Mouse (Mus musculus) MEL-GATA-1-ER (cell line): ENCODE data around the gene Fermt3.
A peak's percentile ranks its signal among the peaks of the same experiment; 100 is the strongest.

ENCODE experiments used
- DNase-seq: peaks from one replicate; pipeline ENCODE4 v3.0.0-alpha.2; 2012; ENCODE audit warnings: low read depth; ENCODE audit errors: extremely low read depth

Gene Fermt3

DNA sequence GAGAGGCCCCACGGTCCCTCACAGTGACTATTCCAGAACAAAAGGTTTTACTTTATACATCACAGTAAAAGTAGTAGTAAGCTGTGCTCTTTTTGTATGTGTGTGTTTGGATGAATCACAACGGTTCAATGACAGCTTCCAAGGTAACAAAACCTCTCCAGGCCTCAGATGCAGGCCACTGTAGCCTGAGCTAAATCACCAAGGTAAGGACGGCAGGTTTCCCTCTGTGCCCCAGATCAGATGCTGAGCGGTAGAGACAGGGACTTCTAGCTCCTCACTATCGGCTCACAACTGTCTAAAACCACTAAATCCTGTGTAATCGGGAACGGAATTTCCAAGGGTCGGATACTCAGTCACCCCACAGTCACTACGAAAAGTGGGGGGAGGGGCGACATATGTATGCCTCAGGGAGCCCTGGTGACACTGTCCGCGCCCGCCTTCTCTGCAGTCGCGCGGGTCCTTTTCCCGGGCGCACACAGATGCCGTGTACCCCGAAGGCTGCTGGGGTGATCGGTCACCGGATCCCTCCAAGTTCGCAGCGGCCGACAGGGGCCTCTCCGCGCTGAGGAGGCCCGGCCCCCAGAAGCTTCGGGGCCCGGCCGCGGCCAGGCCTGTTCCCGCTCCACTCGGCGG is 19.9 kb upstream of the Fermt3 start:
- peak; percentile 22 for DNase-seq

DNA sequence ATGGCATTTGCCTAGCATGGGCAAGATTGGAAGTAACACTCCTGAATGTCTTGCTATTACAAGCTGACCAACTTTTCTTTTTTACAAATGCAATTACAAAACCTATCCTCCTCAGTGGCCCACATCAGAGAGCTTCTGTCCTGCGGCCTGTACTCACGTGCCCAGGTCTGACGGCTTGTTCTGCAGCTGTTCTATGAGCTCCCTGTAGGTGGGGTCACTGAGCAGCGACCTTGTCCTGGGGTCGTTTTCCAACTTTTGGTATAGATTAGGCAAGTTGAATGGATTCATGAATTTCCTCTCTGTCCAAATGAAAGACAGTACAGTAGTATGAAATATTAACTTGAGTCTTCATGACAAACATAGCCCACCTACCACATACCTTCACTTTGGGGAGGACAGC is 14.7 kb upstream of the Fermt3 start:
- no peak for DNase-seq

DNA sequence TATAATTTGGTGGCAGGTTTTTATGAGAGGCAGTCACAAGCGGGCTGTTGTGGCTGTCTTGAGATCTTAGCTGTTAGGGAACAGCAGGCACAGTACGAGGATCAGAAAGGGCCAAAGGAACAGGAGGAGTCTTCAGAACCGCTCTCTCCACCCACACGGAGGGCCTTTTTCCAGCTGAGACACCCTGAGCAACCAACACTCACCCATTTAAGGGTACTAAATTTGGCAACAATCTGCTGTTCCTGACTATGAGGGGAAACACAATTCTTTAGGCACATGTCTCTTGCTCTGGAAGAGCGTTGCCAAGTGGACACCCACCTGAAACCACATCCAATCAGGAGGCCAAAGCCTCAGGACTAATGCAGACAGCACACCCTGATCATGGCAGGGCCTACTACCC is 10.3 kb upstream of the Fermt3 start:
- no peak for DNase-seq

DNA sequence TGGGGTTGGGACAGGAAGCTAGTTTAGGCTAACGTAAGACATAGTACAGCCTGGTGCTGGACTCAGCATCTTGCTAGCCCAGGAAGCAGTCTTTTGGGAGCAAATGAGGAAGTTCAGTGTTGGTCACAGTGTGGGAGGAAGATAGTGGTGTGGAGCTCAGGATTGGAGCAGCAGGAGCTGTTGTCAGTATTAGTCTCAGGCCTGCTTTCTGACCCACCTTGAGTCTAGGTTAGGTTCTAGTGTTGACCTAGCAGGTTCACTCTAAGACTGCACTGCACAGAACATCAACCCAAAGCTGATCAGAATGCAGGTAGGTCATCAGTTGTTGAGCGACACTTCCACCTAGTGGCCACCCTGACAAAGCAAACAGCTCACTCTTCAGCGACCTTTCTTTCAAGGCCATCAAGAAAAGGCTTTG is 964 bp upstream of the Fermt3 start:
- peak; percentile 82 for DNase-seq

DNA sequence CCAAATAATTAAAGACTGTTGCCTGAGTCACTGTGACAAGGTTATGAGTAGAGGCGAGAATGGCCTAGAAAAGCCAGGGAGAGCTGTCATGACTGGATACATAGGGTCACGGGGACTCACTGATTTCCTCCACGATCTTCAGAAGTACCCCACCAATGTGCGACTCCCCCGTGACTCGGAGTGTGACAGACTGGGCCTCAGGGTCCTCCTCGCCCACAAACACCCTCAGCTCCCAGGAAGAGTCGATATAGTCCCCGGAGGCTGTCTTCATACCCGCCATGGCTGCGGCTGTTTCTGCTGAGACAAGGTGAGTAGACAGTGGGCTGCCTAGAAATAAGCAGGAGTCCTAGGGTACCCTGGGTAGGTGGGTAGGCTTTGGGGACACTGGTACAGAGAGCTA is 723 bp downstream of the Fermt3 start:
- no peak for DNase-seq

DNA sequence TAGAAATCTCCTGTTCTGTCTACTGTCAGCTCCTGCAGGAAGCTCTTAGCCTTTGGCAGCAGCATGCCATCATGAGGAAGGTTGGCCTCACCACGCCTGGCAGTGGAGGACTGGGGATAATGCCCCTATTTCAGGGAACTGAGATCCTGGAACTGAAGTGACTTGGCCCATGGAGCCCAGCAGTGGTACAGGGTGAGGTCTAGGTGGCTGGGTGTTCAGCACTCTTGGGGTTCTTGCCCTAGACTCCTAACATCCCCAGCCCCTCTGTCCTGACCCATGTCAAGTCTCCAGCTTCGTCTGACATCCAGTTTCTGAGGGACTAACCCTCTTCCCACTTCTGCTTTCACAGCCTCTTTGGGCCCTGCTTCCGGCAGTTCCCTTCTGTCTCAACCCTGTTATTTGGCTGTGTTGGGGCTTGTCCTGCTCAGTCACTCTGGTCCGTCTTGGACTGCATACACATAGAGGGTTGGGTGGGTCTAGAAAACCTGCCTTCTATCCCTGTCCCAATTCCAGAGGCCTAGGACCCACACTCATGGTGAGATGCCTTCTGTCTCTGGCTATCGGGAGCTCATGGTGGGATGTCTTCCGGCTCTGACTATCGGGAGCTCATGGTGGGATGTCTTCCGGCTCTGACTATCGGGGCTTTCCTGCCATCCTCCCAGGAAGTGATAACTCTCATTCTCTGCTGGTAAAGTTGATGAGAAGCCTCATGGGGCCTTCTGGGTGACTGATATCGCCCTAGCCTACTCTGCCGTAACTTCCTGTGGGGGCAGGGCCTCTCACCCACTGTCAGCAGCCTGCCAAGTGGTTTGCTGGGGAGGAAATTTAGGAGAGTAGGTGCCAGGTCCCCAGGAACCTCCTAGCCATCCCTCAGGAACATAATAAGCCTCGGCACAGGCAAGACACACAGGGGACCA is 1.5 kb downstream of the Fermt3 start:
- DNase-seq, result peak; percentile 97

DNA sequence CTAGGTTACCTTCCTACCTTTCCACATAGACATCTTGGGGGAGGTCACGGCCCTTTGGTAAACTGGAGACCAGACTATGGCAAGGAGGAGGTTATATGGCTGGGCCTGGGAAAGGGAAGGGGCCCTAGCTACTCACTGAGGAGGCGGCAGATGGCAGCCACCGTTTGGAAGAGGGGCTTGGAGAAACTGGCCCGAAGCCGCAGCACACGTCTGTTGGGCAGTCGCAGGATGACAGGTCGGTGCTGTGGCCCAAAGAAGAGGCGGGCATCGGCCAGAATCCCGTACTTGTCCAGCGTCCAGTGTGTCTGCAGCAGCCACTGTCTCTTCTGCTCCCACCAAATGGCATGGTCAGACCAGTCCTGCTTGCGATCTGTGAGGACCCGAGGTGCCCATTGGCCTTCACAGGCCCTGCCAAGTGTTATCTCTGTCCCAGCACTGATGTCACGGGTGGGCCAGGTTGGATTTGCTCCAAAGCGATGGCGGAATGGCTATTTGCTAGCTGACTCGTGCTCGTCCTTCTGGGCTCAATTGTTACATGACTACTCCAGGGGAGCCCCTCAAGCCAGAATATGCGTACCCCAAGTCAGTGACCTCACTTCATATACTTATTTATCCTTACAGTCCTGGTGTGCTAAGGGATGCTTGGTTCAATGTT is 4.7 kb downstream of the Fermt3 start:
- no peak for DNase-seq

DNA sequence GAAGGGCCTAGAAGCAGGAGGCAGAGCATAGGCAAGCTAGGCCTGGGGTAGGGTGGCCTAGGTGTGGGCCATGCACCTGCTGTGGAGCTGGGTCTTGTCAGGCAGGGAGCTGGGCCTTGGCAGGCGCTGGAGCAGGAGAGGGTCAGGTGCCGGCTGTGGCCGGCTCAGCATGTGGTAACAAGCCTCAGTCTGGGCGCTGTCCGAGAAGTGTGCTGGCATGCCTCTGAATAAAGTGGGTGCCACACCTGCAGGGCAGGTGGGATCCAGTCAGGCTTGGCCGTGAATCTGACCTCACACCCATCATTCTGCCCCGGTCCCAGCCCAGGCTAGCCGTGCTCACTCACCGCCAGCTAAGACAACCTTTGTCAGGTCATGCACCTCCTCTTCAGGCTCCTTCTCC is 5.3 kb downstream of the Fermt3 start:
- DNase-seq, result no peak

DNA sequence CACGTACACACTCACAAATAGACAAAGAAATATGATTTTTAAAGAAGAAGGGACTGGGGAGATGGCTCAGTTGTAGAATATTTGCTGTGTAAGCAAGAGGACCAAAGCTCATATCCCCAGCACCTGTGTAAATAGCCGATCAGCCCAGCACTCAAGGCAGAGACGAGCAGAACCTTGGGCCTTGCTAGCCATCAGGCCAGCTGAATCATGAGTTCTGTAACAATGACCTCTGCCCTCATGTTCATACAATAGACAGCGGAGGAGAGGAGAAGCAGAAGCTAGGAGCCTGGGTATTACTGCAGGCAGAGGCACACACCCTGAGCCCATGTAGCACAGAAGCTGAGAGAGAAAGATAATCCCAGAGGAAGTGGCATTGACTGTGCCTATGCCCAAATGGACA is 6.8 kb downstream of the Fermt3 start:
- DNase-seq, result no peak

DNA sequence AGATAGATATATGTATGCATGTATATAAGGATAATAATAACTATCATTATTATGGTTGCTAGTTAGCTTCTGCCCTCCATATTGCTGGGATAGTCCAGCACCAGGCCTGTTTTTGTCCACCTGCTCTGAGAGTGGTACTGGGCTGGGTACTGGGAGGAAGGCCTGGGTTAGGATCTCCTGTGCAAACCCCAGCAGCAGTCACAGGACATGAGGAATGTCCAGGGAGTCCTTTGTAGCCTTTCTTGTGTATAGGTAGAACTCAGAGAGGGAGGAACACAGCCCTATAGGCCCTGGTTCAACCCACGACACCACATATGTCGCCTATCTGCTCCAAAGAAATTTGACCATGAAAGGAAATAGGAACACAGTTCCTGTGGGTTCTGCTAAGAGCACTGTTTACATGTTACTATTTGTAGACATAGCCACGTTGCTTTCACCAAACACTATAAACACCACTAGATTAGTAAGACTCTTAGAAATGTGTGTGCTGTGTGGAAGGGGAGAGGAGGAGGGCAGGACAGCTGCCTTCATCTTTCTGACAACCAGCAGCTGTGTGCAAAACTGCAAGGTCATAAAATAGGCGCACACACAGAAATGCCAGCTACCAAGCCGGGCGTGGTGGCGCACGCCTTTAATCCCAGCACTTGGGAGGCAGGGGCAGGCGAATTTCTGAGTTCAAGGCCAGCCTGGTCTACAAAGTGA is 12.2 kb downstream of the Fermt3 start:
- DNase-seq, result no peak

DNA sequence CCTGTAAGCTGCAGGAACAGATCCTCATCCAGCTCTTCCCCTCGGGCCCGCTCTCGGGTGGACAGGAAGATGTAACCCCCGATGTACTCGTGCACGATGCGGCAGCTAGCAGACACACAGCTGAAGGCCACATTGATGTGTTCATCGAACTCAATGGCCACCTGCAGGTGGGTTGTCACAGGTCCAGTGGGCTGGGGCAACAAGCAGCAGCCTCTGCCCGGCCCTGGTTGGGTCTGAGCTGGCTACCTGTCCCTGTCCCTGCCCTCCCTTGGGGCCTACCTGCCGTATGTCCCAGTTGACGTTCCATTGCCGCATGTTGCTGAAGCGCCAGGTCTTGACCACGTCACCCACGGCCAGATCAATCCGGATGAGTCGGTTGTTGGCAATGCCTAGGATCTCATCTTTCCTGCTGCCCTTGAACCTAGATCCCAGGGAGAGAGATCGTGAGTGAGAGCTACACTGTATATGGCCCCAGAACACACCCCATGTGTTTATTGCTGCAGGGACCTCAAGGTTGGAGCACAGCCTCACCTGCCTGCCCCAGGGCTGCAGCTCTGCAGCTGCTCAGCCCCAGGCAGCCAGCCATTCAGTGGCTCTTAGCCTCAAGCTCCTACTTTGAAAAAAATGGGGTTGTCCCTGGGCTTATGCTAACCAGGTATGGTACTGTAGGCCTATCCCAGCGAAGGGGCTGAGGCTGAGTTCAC is 19.8 kb downstream of the Fermt3 start:
- DNase-seq, result no peak

DNA sequence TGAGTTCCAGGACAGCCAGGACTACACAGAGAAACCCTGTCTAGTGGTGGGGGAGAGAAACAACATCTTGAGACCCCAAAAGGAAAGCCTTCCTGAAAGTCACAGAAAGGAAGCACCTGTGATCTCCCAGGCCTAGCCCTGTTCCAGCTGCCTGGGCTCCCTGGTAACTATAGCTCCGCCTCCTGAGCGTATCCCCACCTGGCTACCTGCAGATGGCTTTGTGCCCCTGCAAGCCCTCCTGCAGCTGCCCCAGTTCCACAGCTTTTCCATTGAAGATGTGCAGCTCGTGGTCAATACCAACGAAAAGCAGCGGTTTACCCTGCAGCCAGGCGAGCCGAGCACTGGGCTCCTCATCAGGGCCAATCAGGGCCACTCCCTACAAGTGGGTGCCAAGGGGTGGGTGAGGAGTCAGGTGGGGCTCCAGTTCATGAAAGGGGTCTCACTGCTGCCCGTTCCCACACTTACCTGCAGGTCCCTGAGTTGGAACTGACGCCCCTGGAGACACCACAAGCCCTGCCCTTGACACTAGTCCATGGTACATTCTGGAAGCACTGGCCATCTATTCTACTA is 21.5 kb downstream of the Fermt3 start:
- no peak for DNase-seq

DNA sequence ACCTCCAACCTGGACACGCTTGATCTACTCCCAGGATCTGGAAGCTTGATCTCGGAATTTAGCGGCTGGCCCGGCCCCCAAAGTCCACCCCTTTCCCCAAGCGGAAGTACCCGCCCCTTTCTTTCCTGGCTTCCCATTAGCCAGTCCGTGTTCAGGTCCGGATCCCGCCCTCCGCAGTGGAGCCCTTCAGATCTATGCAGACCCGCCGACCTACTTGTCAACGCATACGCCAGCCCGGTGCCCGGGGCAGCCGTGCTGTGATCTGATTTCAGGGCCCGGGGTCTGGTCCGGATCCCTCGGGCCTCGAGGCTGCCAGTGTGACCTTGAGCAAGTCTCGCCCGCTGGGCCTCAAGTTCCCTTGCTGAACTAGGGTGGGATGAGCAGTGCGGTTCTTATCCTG is 23.3 kb downstream of the Fermt3 start, which contains the start of the genes Nudt22 and Trpt1:
TSS of gene Nudt22 (minus strand) at position 112 of the 400 bp plus-strand sequence.
TSS of gene Trpt1 (plus strand) at position 126 of the 400 bp plus-strand sequence.
- peak; percentile 79 for DNase-seq

DNA sequence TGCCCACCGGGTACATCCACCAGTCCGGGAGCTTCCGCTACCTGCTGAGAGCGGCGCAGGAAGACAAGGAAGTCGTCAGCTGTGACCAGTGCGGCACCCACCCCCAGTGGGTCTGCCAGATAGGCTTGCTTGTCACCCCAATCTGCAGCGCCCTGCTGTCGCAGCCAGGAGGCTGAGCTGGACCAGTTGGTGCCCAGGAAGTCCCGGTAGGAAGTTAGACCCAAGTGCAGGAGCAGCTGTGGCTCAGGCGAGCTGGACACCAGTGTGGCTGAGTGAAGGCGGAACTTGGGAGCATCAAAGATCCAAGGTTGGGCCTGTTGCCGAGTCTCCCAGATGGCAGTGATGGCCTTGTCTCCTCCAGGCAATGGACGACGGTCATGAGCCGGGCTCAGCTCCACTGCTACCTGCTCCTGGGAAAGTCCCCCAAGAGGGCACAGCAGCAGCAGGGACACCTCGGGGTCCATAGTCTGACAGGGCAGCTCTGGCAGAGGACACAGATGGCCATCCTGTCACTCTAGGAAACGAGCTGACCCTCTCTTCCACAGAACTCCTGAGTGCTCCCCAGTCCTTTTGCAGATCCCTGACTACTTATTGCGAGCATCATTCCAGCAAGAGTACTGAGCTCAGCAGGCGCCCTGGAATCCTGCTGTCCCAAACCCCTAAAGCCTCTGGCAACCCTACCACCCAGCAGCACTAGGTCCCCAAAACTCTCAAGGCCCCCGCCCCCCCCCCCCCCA is 23.8 kb downstream of the Fermt3 start:
- peak; percentile 60 for DNase-seq

DNA sequence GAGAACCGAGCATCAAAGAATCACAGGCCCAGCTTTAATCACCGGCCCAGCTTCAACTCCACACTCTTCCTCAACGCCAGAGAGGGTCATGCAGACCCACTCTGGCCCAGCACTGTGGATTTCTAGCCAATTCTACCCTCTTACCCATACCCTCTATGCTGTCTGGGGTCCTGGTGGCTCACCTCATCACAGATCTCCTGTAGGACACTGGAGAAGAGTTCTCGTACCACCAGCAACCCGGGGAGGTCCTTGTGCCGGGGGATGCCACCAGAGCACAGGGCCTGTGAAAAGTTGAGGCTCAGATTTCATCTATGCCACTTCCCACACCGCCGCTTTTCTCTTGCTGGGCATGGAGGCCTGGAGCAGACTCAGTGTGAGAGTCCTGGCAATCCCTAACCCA is 24.8 kb downstream of the Fermt3 start:
- DNase-seq, result no peak

DNA sequence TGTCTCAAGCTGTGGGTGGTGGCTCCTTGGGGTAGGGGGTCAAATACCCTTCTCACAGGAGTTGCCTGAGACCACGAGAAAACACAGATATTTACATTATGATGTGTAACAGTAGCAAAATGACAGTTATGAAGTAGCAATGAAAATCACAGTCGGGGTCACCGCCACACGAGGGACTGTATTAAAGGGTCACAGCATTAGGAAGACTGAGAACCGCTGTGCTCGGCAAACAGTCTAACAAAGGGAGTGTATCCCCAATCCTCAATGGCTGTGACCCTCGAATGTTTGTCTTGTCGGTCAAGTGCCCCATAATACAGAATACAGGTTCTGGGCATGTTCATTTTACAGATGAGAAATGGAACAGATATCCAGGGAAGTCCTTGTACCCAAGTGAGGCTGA is 25.3 kb downstream of the Fermt3 start:
- DNase-seq, result no peak

DNA sequence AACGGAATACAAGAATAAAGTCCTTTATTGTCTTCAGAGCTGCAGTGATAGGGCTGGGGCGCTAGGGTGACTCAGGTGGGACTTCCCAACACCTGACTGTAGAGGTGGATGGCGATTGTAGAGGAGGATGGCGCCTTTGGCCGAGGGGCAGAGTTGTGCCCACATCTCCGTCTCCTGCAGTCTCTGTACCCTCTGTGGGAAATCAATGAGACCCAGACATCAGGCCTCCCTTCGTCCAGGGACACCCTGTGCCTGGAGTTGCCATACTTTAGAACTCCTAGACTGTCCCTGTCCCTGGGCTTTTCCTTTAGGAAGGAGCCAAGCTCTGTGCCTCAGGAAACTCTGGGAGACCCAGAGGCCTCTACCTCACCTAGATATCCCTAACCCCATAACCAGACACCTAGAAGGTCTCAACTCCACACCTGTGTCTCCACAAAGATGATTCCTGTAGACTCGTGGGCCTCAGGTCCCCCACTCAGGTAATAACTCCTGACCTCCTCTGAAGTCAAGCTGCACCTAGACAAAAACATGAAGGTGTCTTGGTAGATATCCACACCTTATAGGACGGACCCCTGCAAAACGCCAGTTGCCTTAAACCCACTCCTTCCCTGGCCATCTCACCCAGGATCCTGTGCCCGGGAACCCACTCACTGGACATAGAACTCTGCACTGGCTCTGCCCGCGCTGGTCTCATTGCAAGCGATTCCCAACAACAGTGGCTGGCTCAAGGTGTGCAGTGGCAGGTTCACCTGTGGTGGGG is 26.1 kb downstream of the Fermt3 start:
- no peak for DNase-seq

DNA sequence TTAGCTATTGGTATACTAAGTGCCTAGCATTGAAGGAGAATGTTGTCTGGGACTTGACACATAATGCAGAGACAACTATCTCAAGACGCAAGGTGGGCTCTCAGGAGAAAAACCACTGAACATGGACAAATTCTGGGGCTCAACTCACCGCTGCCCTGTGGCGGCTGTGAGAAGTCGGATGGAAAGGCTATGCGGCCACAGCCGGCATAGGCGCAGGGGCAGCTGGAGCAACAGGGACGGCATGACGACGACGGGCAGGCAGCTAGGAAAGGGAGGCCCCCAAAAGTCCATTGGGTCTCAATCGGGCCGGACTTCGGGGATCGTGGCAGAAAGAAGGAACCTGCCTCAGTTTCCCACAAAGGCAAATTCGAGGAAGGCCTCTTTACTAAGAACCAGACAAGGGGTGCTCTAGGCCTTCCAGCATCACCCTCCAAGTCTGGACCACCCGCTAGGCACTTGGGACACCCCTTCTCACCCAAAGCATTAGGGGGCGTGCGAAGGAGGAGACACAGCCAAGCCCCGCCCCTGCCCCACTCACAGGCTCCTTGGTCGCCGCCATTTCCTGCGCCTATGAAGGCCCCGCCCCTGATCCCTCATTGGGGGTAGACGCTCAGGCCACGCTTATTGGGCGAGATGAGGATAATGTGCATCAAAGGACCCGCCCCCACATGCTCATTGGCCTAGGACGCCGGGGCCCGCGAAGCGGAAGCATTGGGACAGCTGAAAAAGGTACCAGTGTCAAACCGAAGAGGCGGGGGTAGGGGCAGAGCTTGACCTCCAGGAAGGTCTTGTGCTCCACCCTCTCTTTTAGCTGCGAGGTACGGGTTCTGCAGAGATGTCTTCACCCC is 27.0 kb downstream of the Fermt3 start, which contains the start of gene Dnajc4:
TSS of gene Dnajc4 (minus strand) at position 562 of the 848 bp plus-strand sequence.
- peak; percentile 96 for DNase-seq
